Mouse (Mus musculus): ENCODE results near the gene Inafm1.
"Not testable (repeated sequence)": the region's sequence is repeated elsewhere in the genome, so short reads cannot be mapped to it uniquely, and the experiment has no call there.

Inafm1 gene

GRCm38 (mm10) chr7:16273081-16273765, at the start of gene Inafm1:
Gene Inafm1 (minus strand): TSS chr7:16273617.
- DNase-seq: peak; percentile 97

GRCm38 (mm10) chr7:16320479-16320878, 47.1 kb upstream of the Inafm1 start:
- no peak for DNase-seq

- DNase-seq: no peak
Observed at GRCm38 (mm10) chr7:16319216-16319615, 45.8 kb upstream of the Inafm1 start.

GRCm38 (mm10) chr7:16317094-16317493, 43.7 kb upstream of the Inafm1 start:
- no peak for DNase-seq

- peak; percentile 17 for DNase-seq
Observed at GRCm38 (mm10) chr7:16315222-16315759, 41.9 kb upstream of the Inafm1 start.

GRCm38 (mm10) chr7:16314221-16314775, 40.9 kb upstream of the Inafm1 start:
- no peak for DNase-seq

GRCm38 (mm10) chr7:16313481-16314220, 40.2 kb upstream of the Inafm1 start:
- DNase-seq: peak; percentile 91

- peak; percentile 94 for DNase-seq
Observed at GRCm38 (mm10) chr7:16312672-16313311, 39.4 kb upstream of the Inafm1 start.

GRCm38 (mm10) chr7:16312011-16312671, 38.7 kb upstream of the Inafm1 start:
- DNase-seq: no peak

- DNase-seq: peak; percentile 43
Observed at GRCm38 (mm10) chr7:16311453-16312004, 38.1 kb upstream of the Inafm1 start.

GRCm38 (mm10) chr7:16310521-16311452, 37.4 kb upstream of the Inafm1 start:
- peak; percentile 47 for DNase-seq

- DNase-seq: peak; percentile 82
Observed at GRCm38 (mm10) chr7:16310020-16310520, 36.7 kb upstream of the Inafm1 start.

- peak; percentile 90 for DNase-seq
Observed at GRCm38 (mm10) chr7:16309318-16310019, 36.1 kb upstream of the Inafm1 start.

- no peak for DNase-seq
Observed at GRCm38 (mm10) chr7:16308555-16309317, 35.3 kb upstream of the Inafm1 start.

GRCm38 (mm10) chr7:16308093-16308492, 34.7 kb upstream of the Inafm1 start, which contains the start of gene Bbc3:
Gene Bbc3 (plus strand): TSS chr7:16308393.
- not testable (repeated sequence) for DNase-seq

GRCm38 (mm10) chr7:16307141-16307540, 33.7 kb upstream of the Inafm1 start:
- not testable (repeated sequence) for DNase-seq

GRCm38 (mm10) chr7:16299419-16300035, 26.1 kb upstream of the Inafm1 start:
- DNase-seq: peak; percentile 92

- DNase-seq: no peak
Observed at GRCm38 (mm10) chr7:16298927-16299326, 25.5 kb upstream of the Inafm1 start.

GRCm38 (mm10) chr7:16297616-16298015, 24.2 kb upstream of the Inafm1 start:
- DNase-seq: no peak

All from embryo, embryonic 11 days (tissue).